Mouse (Mus musculus): ENCODE measurements around the gene Fam131a. TPM values are rescaled to one million over a fixed set of nuclear protein-coding genes. Genes with fewer than 3 reads are reported as not detected.
"Not testable (repeated sequence)": the region's sequence is repeated elsewhere in the genome, so short reads cannot be mapped to it uniquely, and the experiment has no call there.

The Fam131a gene
- total and polyA plus RNA-seq, 3 experiments = 0.67 to 1.3 (median 0.77) TPM

DNA sequence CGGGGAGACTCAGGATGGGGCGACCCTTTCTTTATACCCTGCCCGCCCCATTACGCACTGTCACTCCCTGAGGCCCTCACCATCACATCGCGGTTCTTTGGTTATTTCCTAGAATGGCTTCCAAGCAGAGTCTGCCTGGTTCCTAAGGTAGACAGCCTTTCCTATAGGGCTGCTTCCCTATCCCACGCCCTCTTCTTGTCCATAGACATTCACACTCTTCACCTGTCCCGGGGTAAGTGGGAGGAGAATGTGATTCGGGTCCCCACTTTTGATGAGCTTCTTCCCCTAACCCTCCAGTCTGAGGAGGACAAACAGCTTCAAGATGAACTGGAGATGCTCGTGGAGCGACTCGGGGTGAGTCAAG lies 41.1 kb upstream of the Fam131a start:
- Histone ChIP-seq H3K79me2 (replicated peaks; ENCODE audit: control insufficient read depth, extremely low read depth, insufficient read depth, poor library complexity, severe bottlenecking) (peaks cover 24% of the 10 kb centered on the region), H3K27me3 (replicated peaks) (no peaks in the 10 kb centered on the region), H3K27ac (ENCODE audit: insufficient read depth, low read depth) (0 out of 2 replicates have a peak overlapping the region, but pooled peaks have one; percentile 2), H3K9me3 (replicated peaks; ENCODE audit: low read length) (no peaks in the 10 kb centered on the region), H3K9ac (ENCODE audit: insufficient read depth, low read depth) (peak overlapping the region; percentile 73), H3K4me2 (ENCODE audit: insufficient read depth, low read depth, poor library complexity, severe bottlenecking) (peak overlapping the region; percentile 89; the same call in 1 of the 2 replicates), H3K4me3 (replicated peaks in 1 of 3; ENCODE audit: low read depth in 2 of 3, low read length in 2 of 3, poor library complexity in 1 of 3) (peak overlapping the region; percentile 71 to 97 (median 76)), H3K4me1 (ENCODE audit: control insufficient read depth in 1 of 2, insufficient read depth in 2 of 2) (peaks cover 2 to 13% of the 10 kb centered on the region in 2 experiments; a peak in 3 of 4 replicates), H3K36me3 (replicated peaks in 1 of 2; ENCODE audit: control insufficient read depth in 1 of 2, insufficient read depth in 1 of 2, low read length in 1 of 2) (peaks cover 25 to 35% of the 10 kb centered on the region in 2 experiments)
- DNase-seq (ENCODE audit: extremely low read depth) = no peak
- TF ChIP-seq MXI1 (IDR thresholded peaks at IDR 0.05; ENCODE audit: low read depth, low read length) (0 out of 2 replicates have a peak, but pooled peaks have one; percentile 6), E2F4 (IDR thresholded peaks at IDR 0.05; ENCODE audit: insufficient replicate concordance, low read depth, low read length) (0 out of 2 replicates have a peak, but pooled peaks have one; percentile 4), ZKSCAN1 (IDR thresholded peaks at IDR 0.05; ENCODE audit: borderline replicate concordance, low read depth, low read length) (0 out of 2 replicates have a peak, but pooled peaks have one; percentile 2), ZMIZ1 (IDR thresholded peaks at IDR 0.05; ENCODE audit: low read depth, low read length) (no peak), CHD1 (IDR thresholded peaks at IDR 0.05; ENCODE audit: low read depth, low read length) (0 out of 2 replicates have a peak, but pooled peaks have one; percentile 63)
- dilution Hi-C loops (cut with MboI; ENCODE audit: extremely low pct_ligation_motif_present, extremely low pct_unique_long_range_greater_than_20kb, low sequenced_read_pairs) = no loop called here
- in situ Hi-C loops (cut with MboI; ENCODE audit: low pct_ligation_motif_present, low pct_unique_long_range_greater_than_20kb, low sequenced_read_pairs) = no loop called here

DNA sequence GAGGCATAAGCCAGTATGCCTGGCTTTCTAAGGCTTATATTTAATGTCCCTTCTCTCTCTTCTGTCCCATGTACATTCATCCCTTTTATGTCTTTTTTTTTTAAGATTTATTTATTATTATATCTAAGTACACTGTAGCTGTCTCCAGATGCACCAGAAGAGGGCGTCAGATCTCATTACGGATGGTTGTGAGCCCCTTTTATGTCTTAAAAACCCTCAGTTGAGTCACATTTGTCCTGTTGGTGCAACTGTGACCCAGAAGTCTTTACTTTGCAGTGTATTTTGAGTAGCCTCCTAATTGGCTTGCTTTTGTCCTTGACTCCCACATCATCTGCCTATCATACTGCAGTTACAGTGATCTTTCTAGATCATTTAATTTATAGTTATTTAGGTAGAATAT lies 39.7 kb upstream of the Fam131a start:
- no peaks in the 10 kb centered on the region for H3K27me3 ChIP-seq (replicated peaks)
- no peak overlapping the region for H3K27ac ChIP-seq (ENCODE audit: insufficient read depth, low read depth)
- dilution Hi-C loops (cut with MboI; ENCODE audit: extremely low pct_ligation_motif_present, extremely low pct_unique_long_range_greater_than_20kb, low sequenced_read_pairs) = no loop called here
- no peaks in the 10 kb centered on the region for H3K9me3 ChIP-seq (replicated peaks; ENCODE audit: low read length)
- in situ Hi-C loops (cut with MboI; ENCODE audit: low pct_ligation_motif_present, low pct_unique_long_range_greater_than_20kb, low sequenced_read_pairs) = no loop called here
- H3K4me3 ChIP-seq (replicated peaks in 1 of 3; ENCODE audit: low read depth in 2 of 3, low read length in 2 of 3, poor library complexity in 1 of 3) = peak overlapping the region in 1 of 3 experiments; percentile 76
- peak; percentile 32 for DNase-seq (ENCODE audit: extremely low read depth)
- peaks cover 2 to 13% of the 10 kb centered on the region in 2 experiments; a peak in 3 of 4 replicates for H3K4me1 ChIP-seq (ENCODE audit: control insufficient read depth in 1 of 2, insufficient read depth in 2 of 2)
- H3K4me2 ChIP-seq (ENCODE audit: insufficient read depth, low read depth, poor library complexity, severe bottlenecking) = peak overlapping the region; percentile 89; the same call in 1 of the 2 replicates
- peaks cover 24% of the 10 kb centered on the region for H3K79me2 ChIP-seq (replicated peaks; ENCODE audit: control insufficient read depth, extremely low read depth, insufficient read depth, poor library complexity, severe bottlenecking)
- H3K36me3 ChIP-seq (replicated peaks in 1 of 2; ENCODE audit: control insufficient read depth in 1 of 2, insufficient read depth in 1 of 2, low read length in 1 of 2) = peaks cover 37 to 49% of the 10 kb centered on the region in 2 experiments
- peak overlapping the region; percentile 73; the same call in 1 of the 2 replicates for H3K9ac ChIP-seq (ENCODE audit: insufficient read depth, low read depth)
- TF ChIP-seq EP300 (IDR thresholded peaks at IDR 0.05; ENCODE audit: low read length) (no peak), JUND (conservative IDR thresholded peaks at IDR 0.05; ENCODE audit: low read depth, low read length) (no peak), MEF2A (IDR thresholded peaks at IDR 0.05; ENCODE audit: borderline replicate concordance, low read depth, low read length) (no peak), CTCF (conservative IDR thresholded peaks at IDR 0.05 in 1 of 2, IDR thresholded peaks at IDR 0.05 in 1 of 2; ENCODE audit: low read depth in 2 of 2, low read length in 2 of 2) (peak; percentile 33 to 37; a peak in 3 of 4 replicates)

DNA sequence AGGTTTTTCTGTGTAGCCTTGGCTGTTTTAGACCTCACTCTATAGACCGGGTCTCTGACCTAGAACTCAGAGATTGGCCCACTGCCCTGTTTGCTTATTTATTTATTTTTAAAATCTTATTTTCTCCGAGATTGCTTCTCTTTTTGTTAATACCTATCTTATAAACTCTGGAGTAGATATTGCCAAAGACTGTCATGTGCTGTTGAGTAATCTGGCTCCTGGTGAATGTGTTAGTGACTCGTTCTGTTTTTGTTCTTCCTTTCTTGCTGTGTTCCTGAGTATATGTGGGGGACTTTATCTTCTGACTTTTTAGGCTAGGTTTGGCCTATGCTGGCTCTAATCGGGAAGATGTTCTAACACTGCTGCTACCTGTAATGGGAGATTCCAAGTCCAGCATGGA lies 35.4 kb upstream of the Fam131a start:
- dilution Hi-C loops (cut with MboI; ENCODE audit: extremely low pct_ligation_motif_present, extremely low pct_unique_long_range_greater_than_20kb, low sequenced_read_pairs) = no loop called here
- Histone ChIP-seq H3K9ac (ENCODE audit: insufficient read depth, low read depth) (no peak overlapping the region), H3K4me2 (ENCODE audit: insufficient read depth, low read depth, poor library complexity, severe bottlenecking) (no peak overlapping the region), H3K27me3 (replicated peaks) (no peaks in the 10 kb centered on the region), H3K4me3 (replicated peaks in 1 of 3; ENCODE audit: low read depth in 2 of 3, low read length in 2 of 3, poor library complexity in 1 of 3) (no peak overlapping the region), H3K4me1 (ENCODE audit: control insufficient read depth in 1 of 2, insufficient read depth in 2 of 2) (peaks cover 2 to 8% of the 10 kb centered on the region in 2 experiments; a peak in 3 of 4 replicates), H3K27ac (ENCODE audit: insufficient read depth, low read depth) (no peak overlapping the region), H3K79me2 (replicated peaks; ENCODE audit: control insufficient read depth, extremely low read depth, insufficient read depth, poor library complexity, severe bottlenecking) (peaks cover 12% of the 10 kb centered on the region), H3K9me3 (replicated peaks; ENCODE audit: low read length) (no peaks in the 10 kb centered on the region), H3K36me3 (replicated peaks in 1 of 2; ENCODE audit: control insufficient read depth in 1 of 2, insufficient read depth in 1 of 2, low read length in 1 of 2) (peaks cover 78 to 92% of the 10 kb centered on the region in 2 experiments)
- TF ChIP-seq E2F4 (IDR thresholded peaks at IDR 0.05; ENCODE audit: insufficient replicate concordance, low read depth, low read length) (no peak), ELF1 (IDR thresholded peaks at IDR 0.05; ENCODE audit: low read depth, low read length) (no peak), POLR2AphosphoS2 (IDR thresholded peaks at IDR 0.05; ENCODE audit: low read depth, low read length) (no peak), ZKSCAN1 (IDR thresholded peaks at IDR 0.05; ENCODE audit: borderline replicate concordance, low read depth, low read length) (no peak), MXI1 (IDR thresholded peaks at IDR 0.05; ENCODE audit: low read depth, low read length) (no peak), SMC3 (IDR thresholded peaks at IDR 0.05; ENCODE audit: low read depth, low read length) (no peak), JUN (IDR thresholded peaks at IDR 0.05; ENCODE audit: insufficient read depth, low read depth, low read length) (no peak)
- in situ Hi-C loops (cut with MboI; ENCODE audit: low pct_ligation_motif_present, low pct_unique_long_range_greater_than_20kb, low sequenced_read_pairs) = no loop called here
- DNase-seq (ENCODE audit: extremely low read depth) = no peak

DNA sequence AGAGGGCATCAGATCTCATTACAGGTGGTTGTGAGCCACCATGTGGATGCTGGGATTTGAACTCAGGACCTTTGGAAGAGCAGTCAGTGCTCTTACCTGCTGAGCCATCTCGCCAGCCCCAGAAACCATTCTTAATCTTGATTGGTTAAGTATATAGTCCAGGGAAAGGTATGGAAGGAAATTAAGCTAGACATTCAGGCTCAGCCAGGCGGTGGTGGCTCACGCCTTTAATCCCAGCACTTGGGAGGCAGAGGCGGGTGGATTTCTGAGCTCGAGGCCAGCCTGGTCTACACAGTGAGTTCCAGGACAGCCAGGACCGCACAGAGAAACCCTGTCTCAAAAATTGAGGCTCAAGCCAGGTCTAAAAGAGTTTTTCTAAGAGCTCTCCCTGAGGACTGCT lies 25.0 kb upstream of the Fam131a start, which contains the start of gene Eif4g1:
Gene Eif4g1 (plus strand): TSS at position 301 of the 400 bp plus-strand sequence.
- not testable (repeated sequence) for H3K4me2 ChIP-seq (ENCODE audit: insufficient read depth, low read depth, poor library complexity, severe bottlenecking)

More for the DNA sequence above, 25.0 kb upstream of the Fam131a start, which contains the start of gene Eif4g1:
- H3K27me3 ChIP-seq (replicated peaks); H3K79me2 ChIP-seq (replicated peaks; ENCODE audit: control insufficient read depth, extremely low read depth, insufficient read depth, poor library complexity, severe bottlenecking); dilution Hi-C loops (cut with MboI; ENCODE audit: extremely low pct_ligation_motif_present, extremely low pct_unique_long_range_greater_than_20kb, low sequenced_read_pairs); H3K9me3 ChIP-seq (replicated peaks; ENCODE audit: low read length); H3K4me1 ChIP-seq (ENCODE audit: control insufficient read depth in 1 of 2, insufficient read depth in 2 of 2); H3K4me3 ChIP-seq (replicated peaks in 1 of 3; ENCODE audit: low read depth in 2 of 3, low read length in 2 of 3, poor library complexity in 1 of 3); DNase-seq (ENCODE audit: extremely low read depth); in situ Hi-C loops (cut with MboI; ENCODE audit: low pct_ligation_motif_present, low pct_unique_long_range_greater_than_20kb, low sequenced_read_pairs); H3K27ac ChIP-seq (ENCODE audit: insufficient read depth, low read depth); H3K9ac ChIP-seq (ENCODE audit: insufficient read depth, low read depth): not testable (repeated sequence)
- H3K36me3 ChIP-seq (replicated peaks in 1 of 2; ENCODE audit: control insufficient read depth in 1 of 2, insufficient read depth in 1 of 2, low read length in 1 of 2) = peaks cover 12 to 31% of the 10 kb centered on the region in 2 experiments
